Mouse (Mus musculus): ENCODE measurements around the gene Poln. TPM values are rescaled to one million over a fixed set of nuclear protein-coding genes. Genes with fewer than 3 reads are reported as not detected.

The Poln gene
- total RNA-seq, 1 experiment from 2014 or later: not detected

GRCm38 (mm10) chr5:34169954-34170353 lies 706 bp upstream of the Poln start:
- ATAC-seq (replicated peaks in 1 of 2; ENCODE audit: insufficient read depth in 1 of 2, low FRiP score in 2 of 2, low TSS enrichment in 1 of 2, low read depth in 1 of 2, poor library complexity in 2 of 2, severe bottlenecking in 2 of 2): no peak

DNA sequence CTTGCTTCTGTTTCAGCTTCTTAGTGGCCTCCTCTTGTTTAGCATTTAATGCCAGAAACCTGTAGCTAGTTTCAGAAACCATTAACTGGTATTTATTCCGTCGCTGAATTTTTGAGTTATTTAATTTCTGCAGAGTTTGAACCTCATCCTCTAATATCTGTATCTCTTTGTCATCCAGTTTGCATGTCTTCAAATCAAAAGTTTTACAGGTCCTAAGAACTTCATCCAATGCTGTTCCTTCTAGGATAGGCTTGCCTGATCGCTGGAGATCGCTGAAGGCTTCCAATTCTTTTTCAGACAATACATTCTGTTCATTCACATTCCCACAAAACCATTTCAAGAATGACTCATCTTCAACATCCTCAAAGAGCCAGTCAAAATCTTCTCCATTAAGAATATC lies 1.4 kb downstream of the Poln start:
- no peak for ATAC-seq (replicated peaks in 1 of 2; ENCODE audit: insufficient read depth in 1 of 2, low FRiP score in 2 of 2, low TSS enrichment in 1 of 2, low read depth in 1 of 2, poor library complexity in 2 of 2, severe bottlenecking in 2 of 2)

DNA sequence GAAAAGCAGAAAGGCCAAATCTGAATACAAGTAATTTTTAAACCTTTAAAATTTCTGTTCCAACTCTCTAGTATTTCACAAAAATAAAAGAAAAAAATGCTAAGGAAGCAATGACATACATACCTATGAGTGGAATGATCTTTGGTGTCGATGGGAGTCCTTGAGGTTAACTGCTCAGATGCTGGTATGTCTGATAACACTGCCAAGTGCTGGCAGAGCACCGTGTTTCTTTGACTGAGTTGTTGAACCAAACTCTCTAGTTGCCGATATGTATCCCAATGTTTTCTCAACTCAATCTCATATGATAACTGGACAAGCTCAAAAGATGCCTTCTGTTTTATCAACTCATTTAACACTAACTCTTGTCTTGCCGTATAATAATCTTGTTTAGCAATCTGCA lies 3.5 kb downstream of the Poln start:
- no peak for ATAC-seq (replicated peaks in 1 of 2; ENCODE audit: insufficient read depth in 1 of 2, low FRiP score in 2 of 2, low TSS enrichment in 1 of 2, low read depth in 1 of 2, poor library complexity in 2 of 2, severe bottlenecking in 2 of 2)

DNA sequence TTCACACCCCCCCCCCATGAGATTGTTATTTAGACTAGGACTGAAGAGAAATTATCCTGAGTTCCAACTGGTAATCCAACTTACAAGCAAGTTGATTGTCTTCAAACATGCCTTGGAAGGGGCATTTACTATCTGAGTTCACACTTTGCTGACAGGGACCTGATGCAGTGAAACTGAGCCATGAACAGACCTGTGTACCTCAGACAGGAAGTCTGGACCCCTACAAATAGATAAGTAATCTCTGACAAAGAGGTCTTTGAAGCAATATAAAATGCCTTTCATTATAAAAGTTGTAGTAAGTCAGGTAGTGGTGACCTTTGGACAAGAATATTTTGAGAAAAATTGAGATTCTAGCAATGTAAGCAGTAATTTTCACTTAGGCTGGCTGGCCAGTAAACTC lies 20.8 kb downstream of the Poln start:
- ATAC-seq (replicated peaks in 1 of 2; ENCODE audit: insufficient read depth in 1 of 2, low FRiP score in 2 of 2, low TSS enrichment in 1 of 2, low read depth in 1 of 2, poor library complexity in 2 of 2, severe bottlenecking in 2 of 2): no peak

- no peak for ATAC-seq (replicated peaks in 1 of 2; ENCODE audit: insufficient read depth in 1 of 2, low FRiP score in 2 of 2, low TSS enrichment in 1 of 2, low read depth in 1 of 2, poor library complexity in 2 of 2, severe bottlenecking in 2 of 2)
Observed at GRCm38 (mm10) chr5:34147554-34147953, 21.7 kb downstream of the Poln start.

GRCm38 (mm10) chr5:34139751-34140150 lies 29.5 kb downstream of the Poln start:
- ATAC-seq (replicated peaks in 1 of 2; ENCODE audit: insufficient read depth in 1 of 2, low FRiP score in 2 of 2, low TSS enrichment in 1 of 2, low read depth in 1 of 2, poor library complexity in 2 of 2, severe bottlenecking in 2 of 2): peak; percentile 59 to 66; a peak in 3 of 4 replicates

DNA sequence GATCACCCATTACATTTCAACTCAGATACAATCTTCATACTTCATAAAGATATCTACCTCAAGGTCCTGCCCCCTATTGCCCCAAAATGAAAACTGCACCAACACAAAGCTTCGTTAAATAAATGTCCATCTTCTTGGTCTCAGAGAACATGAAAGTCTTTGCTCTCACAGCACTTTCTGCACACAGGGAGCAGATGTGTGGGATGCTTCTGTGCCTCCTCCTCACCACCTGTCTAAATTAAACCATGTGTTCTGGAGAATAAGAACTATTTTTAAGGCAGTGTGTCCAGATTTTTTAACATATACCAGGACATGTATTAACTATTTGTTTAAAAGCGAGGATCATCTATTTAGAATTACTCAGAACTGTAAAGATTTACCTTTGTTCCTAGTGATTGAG lies 36.5 kb downstream of the Poln start:
- no peak for ATAC-seq (replicated peaks in 1 of 2; ENCODE audit: insufficient read depth in 1 of 2, low FRiP score in 2 of 2, low TSS enrichment in 1 of 2, low read depth in 1 of 2, poor library complexity in 2 of 2, severe bottlenecking in 2 of 2)

- no peak for ATAC-seq (replicated peaks in 1 of 2; ENCODE audit: insufficient read depth in 1 of 2, low FRiP score in 2 of 2, low TSS enrichment in 1 of 2, low read depth in 1 of 2, poor library complexity in 2 of 2, severe bottlenecking in 2 of 2)
Observed at GRCm38 (mm10) chr5:34124131-34124530, 45.1 kb downstream of the Poln start.

- no peak for ATAC-seq (replicated peaks in 1 of 2; ENCODE audit: insufficient read depth in 1 of 2, low FRiP score in 2 of 2, low TSS enrichment in 1 of 2, low read depth in 1 of 2, poor library complexity in 2 of 2, severe bottlenecking in 2 of 2)
Observed at GRCm38 (mm10) chr5:34119121-34119856, 50.0 kb downstream of the Poln start.

GRCm38 (mm10) chr5:34105681-34106080 lies 63.6 kb downstream of the Poln start:
- ATAC-seq (replicated peaks in 1 of 2; ENCODE audit: insufficient read depth in 1 of 2, low FRiP score in 2 of 2, low TSS enrichment in 1 of 2, low read depth in 1 of 2, poor library complexity in 2 of 2, severe bottlenecking in 2 of 2): no peak

DNA sequence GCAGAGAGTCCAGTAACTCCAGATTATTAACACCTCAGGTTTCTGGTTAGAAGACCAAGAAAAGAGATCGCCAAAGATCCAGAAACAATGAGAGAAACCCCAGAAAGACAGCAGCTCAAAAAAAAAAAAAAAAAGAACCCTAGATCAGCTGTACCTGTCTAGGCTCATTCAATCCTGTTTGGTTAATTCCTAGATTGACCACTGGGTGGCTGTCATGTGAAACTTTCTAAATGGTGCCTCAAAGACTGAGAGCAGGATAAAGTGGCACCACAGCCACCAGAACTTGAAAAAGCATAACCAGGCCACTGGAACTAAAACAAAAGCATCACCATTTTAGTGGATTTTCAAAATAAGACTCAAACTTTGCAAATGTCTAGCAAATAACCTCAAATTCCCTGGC lies 71.9 kb downstream of the Poln start:
- no peak for ATAC-seq (replicated peaks in 1 of 2; ENCODE audit: insufficient read depth in 1 of 2, low FRiP score in 2 of 2, low TSS enrichment in 1 of 2, low read depth in 1 of 2, poor library complexity in 2 of 2, severe bottlenecking in 2 of 2)

DNA sequence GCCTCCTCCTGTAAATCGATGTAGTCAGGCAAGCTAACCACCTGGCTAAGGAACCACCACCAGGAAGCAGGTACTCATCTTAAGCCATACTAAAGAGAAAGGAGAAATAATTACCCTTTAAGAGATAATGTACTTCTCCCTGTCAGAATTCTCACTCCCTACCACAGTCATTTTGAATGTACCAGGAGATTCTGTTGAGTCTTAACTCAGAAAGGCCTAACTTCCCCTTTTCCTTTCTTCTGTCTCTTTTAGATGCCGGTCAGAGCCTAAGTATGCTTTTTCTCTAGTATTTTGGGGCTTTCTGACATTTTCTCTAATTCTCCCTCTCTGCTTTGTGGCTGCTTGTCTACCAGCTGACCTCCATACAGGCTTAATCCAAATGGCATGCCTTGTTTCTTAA lies 76.2 kb downstream of the Poln start:
- ATAC-seq (replicated peaks in 1 of 2; ENCODE audit: insufficient read depth in 1 of 2, low FRiP score in 2 of 2, low TSS enrichment in 1 of 2, low read depth in 1 of 2, poor library complexity in 2 of 2, severe bottlenecking in 2 of 2): no peak

DNA sequence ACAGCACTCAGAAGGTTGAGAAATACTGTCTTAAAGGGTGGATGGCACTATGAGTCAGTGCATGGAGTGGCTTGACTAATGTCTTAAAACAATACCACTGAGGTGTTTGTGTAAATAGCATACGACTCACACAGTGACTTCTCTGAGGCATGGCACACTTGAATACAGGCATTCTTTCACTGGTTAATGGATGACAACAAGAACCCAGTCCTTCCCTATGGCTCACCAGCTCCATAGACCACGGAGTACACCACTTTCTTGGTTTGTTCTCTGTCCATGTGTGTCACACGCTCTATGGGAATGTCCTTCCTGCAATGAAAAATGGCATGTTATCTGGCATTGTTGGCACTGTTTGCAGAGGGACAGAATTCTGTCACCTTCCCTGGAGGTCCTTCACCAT lies 136.7 kb downstream of the Poln start:
- ATAC-seq (replicated peaks in 1 of 2; ENCODE audit: insufficient read depth in 1 of 2, low FRiP score in 2 of 2, low TSS enrichment in 1 of 2, low read depth in 1 of 2, poor library complexity in 2 of 2, severe bottlenecking in 2 of 2): no peak

- ATAC-seq (replicated peaks in 1 of 2; ENCODE audit: insufficient read depth in 1 of 2, low FRiP score in 2 of 2, low TSS enrichment in 1 of 2, low read depth in 1 of 2, poor library complexity in 2 of 2, severe bottlenecking in 2 of 2): peak; percentile 12 to 62; a peak in 1 of 4 replicates
Observed at GRCm38 (mm10) chr5:34031022-34031421, 138.2 kb downstream of the Poln start.

DNA sequence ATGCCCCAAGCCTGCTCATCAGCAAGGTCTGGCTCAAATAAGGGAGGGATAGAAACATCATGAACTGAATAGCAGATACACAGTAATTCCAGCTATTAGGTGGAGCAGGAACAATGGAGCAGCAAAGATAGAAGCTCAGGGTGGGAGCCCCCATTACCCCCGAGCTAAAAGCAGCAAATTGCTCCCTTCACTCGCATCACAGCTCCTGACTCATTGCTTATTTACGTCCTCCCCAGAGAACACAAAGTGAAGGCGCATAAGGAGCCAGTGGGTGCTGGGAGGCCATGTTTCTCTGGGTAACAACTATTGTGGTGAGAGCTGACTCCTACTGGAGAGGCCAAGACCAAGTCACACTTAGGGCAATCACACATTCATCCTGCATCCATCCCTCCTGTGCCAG lies 139.1 kb downstream of the Poln start:
- no peak for ATAC-seq (replicated peaks in 1 of 2; ENCODE audit: insufficient read depth in 1 of 2, low FRiP score in 2 of 2, low TSS enrichment in 1 of 2, low read depth in 1 of 2, poor library complexity in 2 of 2, severe bottlenecking in 2 of 2)

- no peak for ATAC-seq (replicated peaks in 1 of 2; ENCODE audit: insufficient read depth in 1 of 2, low FRiP score in 2 of 2, low TSS enrichment in 1 of 2, low read depth in 1 of 2, poor library complexity in 2 of 2, severe bottlenecking in 2 of 2)
Observed at GRCm38 (mm10) chr5:34018968-34019367, 150.3 kb downstream of the Poln start.

DNA sequence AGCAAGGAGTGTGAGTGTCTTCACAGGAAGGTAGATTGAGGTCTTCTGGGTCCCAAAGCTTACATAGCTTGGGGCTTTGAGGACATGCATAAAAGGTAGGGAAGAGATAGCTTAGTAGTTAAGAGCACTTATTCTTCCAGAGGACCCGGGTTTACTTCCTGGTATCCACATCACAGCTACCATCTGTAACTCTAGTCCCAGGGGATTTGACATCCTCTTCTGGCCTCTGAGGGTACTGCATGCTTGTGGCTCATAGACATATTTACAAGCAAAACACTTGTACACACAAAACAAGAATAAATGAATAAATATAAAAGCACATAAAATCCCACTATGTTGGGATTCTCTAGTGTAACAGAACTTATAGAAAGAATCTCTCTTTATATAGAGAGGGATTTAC lies 154.6 kb downstream of the Poln start:
- ATAC-seq (replicated peaks in 1 of 2; ENCODE audit: insufficient read depth in 1 of 2, low FRiP score in 2 of 2, low TSS enrichment in 1 of 2, low read depth in 1 of 2, poor library complexity in 2 of 2, severe bottlenecking in 2 of 2): no peak

DNA sequence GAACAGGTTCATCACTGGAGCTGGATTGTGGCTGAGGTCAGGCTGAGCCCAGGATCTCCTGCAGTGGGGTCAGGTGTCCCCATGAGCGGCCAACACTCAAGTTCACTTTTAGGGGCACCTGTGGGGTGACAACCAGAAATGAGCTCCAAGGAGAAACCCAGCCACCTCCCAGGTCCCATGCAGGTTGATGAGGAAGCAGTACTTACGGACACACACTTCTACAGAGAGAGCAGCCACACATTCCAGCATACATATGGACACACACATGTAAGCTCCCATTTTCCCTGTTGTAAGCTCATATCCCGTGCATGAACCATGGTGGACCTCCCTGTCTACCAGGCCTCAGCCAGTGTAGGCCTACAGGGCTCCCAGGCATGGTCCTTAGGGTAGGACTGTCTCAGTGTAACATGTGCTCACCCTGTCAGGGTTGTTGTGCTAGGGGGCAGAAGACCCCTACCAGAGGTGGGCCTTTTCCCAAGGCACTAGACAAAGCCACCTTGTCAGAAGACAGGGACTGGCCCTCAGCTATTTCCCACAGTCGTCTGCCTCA lies 161.8 kb downstream of the Poln start:
- no peak for ATAC-seq (replicated peaks in 1 of 2; ENCODE audit: insufficient read depth in 1 of 2, low FRiP score in 2 of 2, low TSS enrichment in 1 of 2, low read depth in 1 of 2, poor library complexity in 2 of 2, severe bottlenecking in 2 of 2)

- no peak for ATAC-seq (replicated peaks in 1 of 2; ENCODE audit: insufficient read depth in 1 of 2, low FRiP score in 2 of 2, low TSS enrichment in 1 of 2, low read depth in 1 of 2, poor library complexity in 2 of 2, severe bottlenecking in 2 of 2)
Observed at GRCm38 (mm10) chr5:34006832-34007231, 162.4 kb downstream of the Poln start.

Data from hematopoietic stem cell, adult 5-6 weeks (primary cell).